Mouse (Mus musculus) natural killer cell, adult 2 months (primary cell): ENCODE results near the gene Senp2.

Experiments used
- DNase-seq, 2 experiments: peaks; one replicate each; pipeline ENCODE4 v3.0.0; 2022; ENCODE audit warnings: low spot score in 2 of 2

Gene Senp2

DNA sequence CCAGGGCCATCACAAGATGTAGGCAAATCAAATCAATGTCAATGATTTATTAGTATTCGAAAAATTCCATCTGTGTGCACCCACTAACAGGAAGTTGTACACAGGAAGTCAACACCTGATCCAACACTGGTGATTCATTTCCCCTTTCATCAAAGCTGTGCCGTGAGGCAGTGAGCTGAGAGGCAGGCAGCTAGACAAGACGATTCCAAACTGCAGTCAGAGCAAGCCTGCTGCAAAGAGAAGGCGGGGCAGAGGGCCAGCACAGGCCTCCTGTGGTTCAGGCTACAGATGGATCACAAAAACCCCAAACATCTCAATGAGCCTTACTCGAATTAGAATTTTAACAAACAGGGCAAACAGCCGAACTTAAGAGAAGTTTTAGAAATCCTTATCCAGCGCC lies 88.4 kb downstream of the Senp2 start:
- no peak for DNase-seq
